Mouse (Mus musculus) kidney, adult 2 months (tissue): ENCODE measurements around the gene Pik3c2b. TPM values are rescaled to one million over a fixed set of nuclear protein-coding genes. Genes with fewer than 3 reads are reported as not detected.

Source experiments
- DNase-seq: peaks from one replicate; pipeline ENCODE4 v3.0.0; 2021
- H3K27ac ChIP-seq: fragments of 200-500 bp; 2 replicates; pipeline ENCODE4 v1.5.1; 2012; ENCODE audit warnings: low read depth, low read length, control low read depth, inconsistent platforms; ENCODE audit not compliant: insufficient read depth
- H3K27me3 ChIP-seq: fragments of 200-500 bp; replicated peaks from 2 replicates; pipeline ENCODE4 v1.6.1; 2012; ENCODE audit warnings: mild to moderate bottlenecking, moderate library complexity, low read length, inconsistent platforms; ENCODE audit not compliant: control insufficient read depth, insufficient read depth
- H3K36me3 ChIP-seq: fragments of 200-500 bp; 2 replicates; pipeline ENCODE4 v1.6.1; 2012; ENCODE audit warnings: mild to moderate bottlenecking, moderate library complexity, low read length, inconsistent platforms; ENCODE audit not compliant: control insufficient read depth, insufficient read depth
- H3K4me1 ChIP-seq: fragments of 200-500 bp; 2 replicates; pipeline ENCODE4 v1.6.1; 2011; ENCODE audit warnings: low read length; ENCODE audit not compliant: control insufficient read depth, insufficient read depth
- H3K4me3 ChIP-seq: fragments of 200-500 bp; 2 replicates; pipeline ENCODE4 v1.5.1; 2011; ENCODE audit warnings: mild to moderate bottlenecking, low read depth, low read length, control low read depth; ENCODE audit not compliant: insufficient read depth
- CTCF ChIP-seq: fragments of 200-500 bp; conservative IDR thresholded peaks from 2 replicates; pipeline ENCODE4 v1.5.1; 2011; ENCODE audit warnings: low read depth, mild to moderate bottlenecking, control low read depth, low read length, moderate library complexity, mixed read lengths; ENCODE audit not compliant: insufficient read depth, insufficient read length
- POLR2A ChIP-seq: fragments of 200-500 bp; IDR thresholded peaks from one replicate; pipeline ENCODE4 v1.6.1; 2011; ENCODE audit warnings: low read depth, low read length, control low read depth
- WGBS: fragments of 180-500 bp; shearing (Covaris S2); methylation state at CpG from one replicate; pipeline ENCODE4 v1.1.7; 2018; 5-methylcytosine and 5-hydroxymethylcytosine counted together
- polyA plus RNA-seq: library from polyadenylated mRNA; depleted of rRNA; stranded (reverse); fragments of >200 nt; gene quantifications from 2 replicates; pipeline ENCODE4 v1.2.3, GENCODE M21; 2012

The Pik3c2b gene
- polyA plus RNA-seq, 1 experiment, result 3.6 TPM

DNA sequence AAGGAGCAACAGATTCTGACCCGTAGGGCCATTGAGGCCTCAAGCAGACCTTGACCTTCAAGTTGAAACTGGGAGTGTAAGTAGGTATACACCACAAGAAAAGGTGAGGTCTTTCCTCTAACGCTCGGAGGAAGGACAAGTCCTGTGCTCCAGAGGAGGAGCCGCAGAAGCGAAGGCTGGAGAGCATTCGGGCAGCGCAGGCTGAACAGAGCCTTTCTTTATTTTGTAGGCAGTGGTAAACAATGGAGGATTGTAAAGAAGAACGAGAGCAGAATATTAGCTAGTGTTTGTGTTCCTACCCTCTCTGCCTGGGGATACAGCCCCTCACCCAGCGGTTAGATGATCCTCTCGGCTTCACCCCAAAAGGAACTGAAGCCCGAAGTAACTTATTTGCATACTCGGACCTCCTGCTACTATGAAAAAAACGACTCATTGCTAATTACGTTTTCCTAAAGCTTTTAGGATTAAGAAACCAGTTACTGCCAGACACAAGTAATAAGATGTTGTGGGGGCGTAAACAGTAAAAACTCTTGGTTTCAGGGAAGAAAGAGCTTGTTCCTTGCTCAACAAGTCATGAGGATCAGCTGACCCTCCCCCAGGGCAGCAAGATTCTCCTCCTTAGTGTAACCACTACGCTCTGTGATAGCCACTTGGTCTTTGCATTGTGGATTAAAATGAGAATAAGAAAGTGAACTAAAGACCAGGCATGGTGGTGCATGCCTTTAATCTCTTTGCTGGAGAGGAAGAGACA is 84.2 kb downstream of the Pik3c2b start:
- DNase-seq, result no peak
- no peak overlapping the region for H3K4me3 ChIP-seq
- no peaks in the 10 kb centered on the region for H3K27me3 ChIP-seq
- 48% methylated on average over 16 of the region's 16 CpGs for WGBS
- H3K4me1 ChIP-seq, result no peaks in the 10 kb centered on the region
- TF ChIP-seq POLR2A (no peak), CTCF (no peak)
- no peak overlapping the region for H3K27ac ChIP-seq
- no peaks in the 10 kb centered on the region; the same call in 1 of the 2 replicates for H3K36me3 ChIP-seq

DNA sequence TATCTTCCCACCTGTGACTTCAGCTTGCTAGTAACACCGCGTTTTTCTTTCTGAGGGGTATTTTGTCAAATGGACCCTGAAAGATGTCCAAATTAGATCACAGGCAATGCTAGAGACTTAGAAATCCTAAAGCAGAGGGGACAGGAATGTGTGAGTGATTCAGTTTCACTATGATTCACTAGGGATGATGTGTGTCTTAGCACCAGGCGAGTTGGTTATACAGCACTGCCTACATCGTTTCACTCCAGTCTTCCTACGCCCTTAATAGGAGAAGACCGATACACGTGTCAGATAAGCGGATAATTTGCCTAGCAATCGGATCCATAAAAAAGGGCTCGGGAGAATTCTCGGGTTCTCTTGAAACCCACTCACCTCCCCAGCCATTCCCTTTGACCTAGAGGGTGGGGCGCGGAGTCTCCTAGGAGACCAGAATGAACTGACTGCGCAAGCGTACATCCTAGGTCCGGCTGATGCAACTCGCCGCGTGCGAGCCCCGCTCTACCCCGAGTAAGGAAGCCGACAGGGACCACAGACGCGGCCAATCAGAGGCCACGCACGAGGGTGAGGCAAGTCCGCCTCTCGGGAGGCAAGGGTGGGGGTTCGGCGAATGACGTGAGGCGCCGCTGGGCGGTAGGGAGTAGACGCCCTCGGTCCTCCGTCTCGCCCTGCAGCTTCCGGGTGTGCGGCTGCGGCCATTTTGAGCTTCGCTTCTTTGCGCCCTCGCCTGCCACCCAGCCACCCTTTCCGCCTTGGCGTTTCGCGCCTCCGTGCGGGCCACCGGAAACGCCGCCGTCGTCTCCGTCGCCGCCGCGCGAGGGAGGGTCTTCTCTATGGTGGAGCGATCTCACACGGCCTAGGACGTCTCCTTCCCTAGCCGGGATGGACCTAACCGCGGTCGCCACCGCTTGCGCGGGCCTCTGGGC is 85.4 kb downstream of the Pik3c2b start, which contains the start of gene Ppp1r15b:
TSS of gene Ppp1r15b (plus strand) at position 506 of the 923 bp plus-strand sequence.
- peak within 1 kb of the TSS; percentile 97 for H3K27ac ChIP-seq
- H3K36me3 ChIP-seq, result no peaks in the 10 kb centered on the region; the same call in 1 of the 2 replicates
- H3K4me3 ChIP-seq, result peak within 1 kb of the TSS; percentile 87
- peak; percentile 100 for DNase-seq
- WGBS, result under 1% methylated on average over 72 of the region's 72 CpGs
- no peak for TF ChIP-seq CTCF
- peak; percentile 97 for TF ChIP-seq POLR2A
- no peaks in the 10 kb centered on the region for H3K27me3 ChIP-seq
- H3K4me1 ChIP-seq, result peaks cover 8% of the 10 kb centered on the region; the same call in 1 of the 2 replicates

DNA sequence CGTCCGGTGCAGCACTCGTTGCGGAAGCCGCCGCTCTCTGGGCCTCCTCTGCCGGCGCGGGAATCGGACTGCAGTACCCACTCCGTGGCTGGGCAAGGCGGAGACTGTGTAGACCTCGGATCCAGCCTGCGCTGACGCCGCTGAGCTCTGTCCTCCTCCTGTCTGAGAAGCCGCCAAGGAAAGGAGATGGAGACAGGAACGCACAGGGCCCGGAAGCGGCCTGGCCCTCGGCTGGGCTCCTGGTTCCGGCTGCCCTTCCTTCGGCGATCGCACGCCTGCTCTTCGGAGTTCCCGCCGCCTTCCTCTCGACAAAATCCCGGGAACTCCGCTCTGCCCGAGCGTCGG is 86.1 kb downstream of the Pik3c2b start:
- H3K36me3 ChIP-seq, result no peaks in the 10 kb centered on the region; the same call in 1 of the 2 replicates
- peaks cover 10% of the 10 kb centered on the region; the same call in 1 of the 2 replicates for H3K4me1 ChIP-seq
- TF ChIP-seq POLR2A, result no peak
- no peak for TF ChIP-seq CTCF
- DNase-seq, result no peak
- peak overlapping the region; percentile 87 for H3K4me3 ChIP-seq
- no peaks in the 10 kb centered on the region for H3K27me3 ChIP-seq
- H3K27ac ChIP-seq, result peak overlapping the region; percentile 97
- under 1% methylated on average over 35 of the region's 35 CpGs for WGBS

DNA sequence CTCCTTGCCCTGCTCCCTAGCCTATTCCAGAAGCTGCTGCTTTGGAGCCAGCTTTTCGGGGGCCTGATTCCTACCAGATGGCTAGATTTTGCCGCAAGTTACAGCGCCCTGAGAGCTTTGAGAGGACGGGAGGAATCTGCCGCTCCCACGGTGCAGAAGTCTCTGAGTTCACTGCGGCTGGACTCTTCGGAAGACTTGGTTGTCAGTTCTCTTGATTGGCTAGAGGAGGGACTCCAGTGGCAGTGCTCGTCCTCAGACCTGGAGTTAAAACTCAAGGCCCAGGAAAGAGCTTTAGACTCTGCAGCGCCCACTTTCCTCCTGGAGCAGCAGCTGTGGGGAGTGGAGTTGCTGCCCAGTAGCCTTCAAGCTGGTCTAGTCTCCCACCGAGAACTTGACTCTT is 86.5 kb downstream of the Pik3c2b start:
- Histone ChIP-seq H3K4me1 (peaks cover 10% of the 10 kb centered on the region; the same call in 1 of the 2 replicates), H3K36me3 (no peaks in the 10 kb centered on the region; the same call in 1 of the 2 replicates), H3K27me3 (no peaks in the 10 kb centered on the region), H3K27ac (peak overlapping the region; percentile 97), H3K4me3 (peak overlapping the region; percentile 87)
- DNase-seq, result peak; percentile 43
- WGBS, result under 1% methylated on average over 11 of the region's 11 CpGs
- TF ChIP-seq POLR2A, result no peak
- no peak for TF ChIP-seq CTCF

DNA sequence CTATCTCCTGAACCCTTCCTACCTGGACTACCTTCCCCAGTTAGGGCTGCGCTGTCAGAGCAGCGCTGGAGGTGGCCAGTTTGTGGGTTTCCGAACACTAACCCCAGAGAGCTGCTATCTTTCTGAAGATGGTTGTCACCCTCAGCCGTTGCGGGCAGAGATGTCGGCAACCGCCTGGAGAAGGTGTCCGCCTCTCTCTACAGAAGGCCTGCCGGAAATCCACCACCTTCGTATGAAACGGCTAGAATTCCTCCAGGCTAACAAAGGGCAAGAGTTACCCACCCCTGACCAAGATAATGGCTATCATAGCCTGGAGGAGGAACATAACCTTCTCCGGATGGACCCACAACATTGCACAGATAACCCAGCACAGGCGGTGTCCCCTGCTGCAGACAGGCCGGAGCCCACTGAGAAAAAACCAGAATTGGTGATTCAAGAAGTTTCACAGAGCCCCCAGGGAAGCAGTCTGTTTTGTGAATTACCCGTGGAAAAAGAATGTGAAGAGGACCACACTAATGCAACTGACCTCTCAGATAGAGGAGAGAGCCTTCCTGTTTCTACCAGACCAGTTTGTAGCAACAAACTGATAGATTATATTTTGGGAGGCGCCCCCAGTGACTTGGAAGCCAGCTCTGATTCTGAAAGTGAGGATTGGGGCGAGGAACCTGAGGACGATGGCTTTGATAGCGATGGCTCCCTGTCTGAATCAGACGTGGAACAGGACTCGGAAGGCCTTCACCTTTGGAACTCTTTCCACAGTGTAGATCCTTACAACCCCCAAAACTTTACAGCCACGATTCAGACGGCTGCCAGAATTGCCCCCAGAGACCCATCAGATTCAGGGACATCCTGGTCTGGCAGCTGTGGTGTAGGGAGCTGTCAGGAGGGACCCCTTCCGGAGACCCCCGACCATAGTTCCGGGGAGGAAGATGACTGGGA is 87.2 kb downstream of the Pik3c2b start:
- peak; percentile 28 for DNase-seq

DNA sequence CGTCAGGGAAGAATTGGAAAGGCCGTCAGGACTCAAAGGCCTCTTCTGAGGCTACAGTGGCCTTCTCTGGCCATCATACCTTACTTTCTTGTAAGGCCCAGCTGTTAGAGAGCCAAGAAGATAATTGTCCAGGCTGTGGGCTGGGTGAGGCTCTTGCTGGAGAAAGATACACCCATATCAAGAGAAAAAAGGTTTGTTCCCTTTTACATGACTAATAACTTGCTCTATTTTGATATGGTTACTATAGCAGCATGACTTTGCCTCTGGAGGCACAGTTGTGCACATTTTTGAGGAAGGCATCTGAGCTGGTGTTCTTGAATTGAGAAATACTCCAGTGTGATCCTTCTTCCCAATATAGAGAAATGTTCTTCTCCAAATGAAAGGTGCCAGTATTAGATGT is 88.0 kb downstream of the Pik3c2b start:
- H3K27me3 ChIP-seq, result no peaks in the 10 kb centered on the region
- peaks cover 10% of the 10 kb centered on the region; the same call in 1 of the 2 replicates for H3K4me1 ChIP-seq
- DNase-seq, result no peak
- peak overlapping the region; percentile 87 for H3K4me3 ChIP-seq
- peak overlapping the region; percentile 97 for H3K27ac ChIP-seq
- peaks cover 4% of the 10 kb centered on the region; the same call in 1 of the 2 replicates for H3K36me3 ChIP-seq
- WGBS, result 4% methylated on average over 2 of the region's 2 CpGs
- no peak for TF ChIP-seq POLR2A
- TF ChIP-seq CTCF, result no peak

More for the DNA sequence above, 87.2 kb downstream of the Pik3c2b start:
- Histone ChIP-seq H3K4me3 (peak overlapping the region; percentile 87), H3K4me1 (peaks cover 10% of the 10 kb centered on the region; the same call in 1 of the 2 replicates), H3K27me3 (no peaks in the 10 kb centered on the region), H3K36me3 (peaks cover 3% of the 10 kb centered on the region; the same call in 1 of the 2 replicates), H3K27ac (peak overlapping the region; percentile 97)
- WGBS, result 2% methylated on average over 26 of the region's 26 CpGs
- TF ChIP-seq CTCF, result no peak
